Mouse (Mus musculus) stomach, postnatal 0 days (tissue): Measurements from ENCODE around the gene Oit1. TPM values are rescaled to one million over a fixed set of nuclear protein-coding genes. Genes with fewer than 3 reads are reported as not detected.

Experiments
- ATAC-seq: fragments of 200-750 bp; cut with Nextera tagmentation; 2 replicates; pipeline ENCODE4 v1.8.0; 2017; ENCODE audit not compliant: low FRiP score, low TSS enrichment
- DNase-seq: peaks from one replicate; pipeline ENCODE4 v3.0.0-alpha.2; 2016; ENCODE audit warnings: low spot score
- H3K27ac ChIP-seq: fragments of 300-500 bp; sonication (generic); replicated peaks from 2 replicates; pipeline ENCODE4 v1.5.1; 2014; ENCODE audit warnings: mild to moderate bottlenecking, control low read depth
- H3K27me3 ChIP-seq: fragments of 300-500 bp; sonication (generic); 2 replicates; pipeline ENCODE4 v1.6.1; 2014; ENCODE audit warnings: low read length; ENCODE audit not compliant: control insufficient read depth, insufficient read depth
- H3K36me3 ChIP-seq: fragments of 300-500 bp; sonication (generic); 2 replicates; pipeline ENCODE4 v1.6.1; 2014; ENCODE audit warnings: low read length, mixed read lengths; ENCODE audit not compliant: control insufficient read depth, insufficient read depth
- H3K4me1 ChIP-seq: fragments of 300-500 bp; sonication (generic); replicated peaks from 2 replicates; pipeline ENCODE4 v1.6.1; 2014; ENCODE audit warnings: antibody characterized with exemption; ENCODE audit not compliant: control insufficient read depth, insufficient read depth
- H3K4me2 ChIP-seq: fragments of 300-500 bp; sonication (generic); replicated peaks from 2 replicates; pipeline ENCODE4 v1.6.1; 2014; ENCODE audit warnings: low read depth, mild to moderate bottlenecking, control low read depth, moderate library complexity
- H3K4me3 ChIP-seq: fragments of 300-500 bp; sonication (generic); 2 replicates; pipeline ENCODE4 v1.5.1; 2014; ENCODE audit warnings: low read depth, low read length, control low read depth
- H3K9ac ChIP-seq: fragments of 300-500 bp; sonication (generic); 2 replicates; pipeline ENCODE4 v1.6.1; 2014; ENCODE audit warnings: mild to moderate bottlenecking, low read length, control low read depth, mixed read lengths
- H3K9me3 ChIP-seq: fragments of 300-500 bp; sonication (generic); 2 replicates; pipeline ENCODE4 v1.6.1; 2016; ENCODE audit warnings: low read length; ENCODE audit not compliant: control insufficient read depth
- CTCF ChIP-seq: IDR thresholded peaks from 2 replicates; pipeline ENCODE4 v1.5.1; 2016; ENCODE audit warnings: antibody characterized with exemption, low read depth, mild to moderate bottlenecking, moderate library complexity
- EP300 ChIP-seq: optimal IDR thresholded peaks from 2 replicates; pipeline ENCODE3; 2016; ENCODE audit warnings: antibody characterized with exemption
- WGBS: fragments of 180-500 bp; shearing (Covaris S2); extraction: QIAGEN DNeasy Blood & Tissue Kit; methylation state at CpG from one replicate; pipeline ENCODE4 v1.1.7; 2014; 5-methylcytosine and 5-hydroxymethylcytosine counted together
- polyA plus RNA-seq: library from polyadenylated mRNA; unstranded; fragments of >200 nt; fragmentation: Nextera tagmentation; extraction: Ambion mirVana; gene quantifications from 2 replicates; pipeline ENCODE4 v1.2.1, GENCODE M21; 2015

Oit1 gene
- polyA plus RNA-seq, 1 experiment from 2014 or later, result 57.9 TPM

- H3K4me1 ChIP-seq, result no peaks in the 10 kb centered on the region
Observed at GRCm38 (mm10) chr14:8345566-8345965, 33.0 kb downstream of the Oit1 start.

GRCm38 (mm10) chr14:8342509-8343106 lies 35.9 kb downstream of the Oit1 start:
- Histone ChIP-seq H3K27me3 (no peaks in the 10 kb centered on the region), H3K4me3 (no peak overlapping the region), H3K9ac (no peak overlapping the region), H3K36me3 (no peaks in the 10 kb centered on the region), H3K9me3 (no peaks in the 10 kb centered on the region), H3K4me2 (no peak overlapping the region), H3K4me1 (no peaks in the 10 kb centered on the region), H3K27ac (no peak overlapping the region)
- TF ChIP-seq CTCF (no peak), EP300 (no peak)
- whole genome bisulfite sequencing, result 57% methylated on average over 5 of the region's 5 CpGs
- ATAC-seq, result no peak
- no peak for DNase-seq

More at GRCm38 (mm10) chr14:8345566-8345965, 33.0 kb downstream of the Oit1 start:
- H3K4me2 ChIP-seq, result no peak overlapping the region
- WGBS, result 80% methylated on average over 4 of the region's 4 CpGs
- H3K9me3 ChIP-seq, result no peaks in the 10 kb centered on the region
- H3K27ac ChIP-seq, result no peak overlapping the region
- DNase-seq (no peak), ATAC-seq (no peak)
- no peaks in the 10 kb centered on the region for H3K36me3 ChIP-seq
- no peak overlapping the region for H3K9ac ChIP-seq
- no peak for TF ChIP-seq CTCF
- no peak for TF ChIP-seq EP300
- H3K4me3 ChIP-seq, result no peak overlapping the region
- no peaks in the 10 kb centered on the region for H3K27me3 ChIP-seq

DNA sequence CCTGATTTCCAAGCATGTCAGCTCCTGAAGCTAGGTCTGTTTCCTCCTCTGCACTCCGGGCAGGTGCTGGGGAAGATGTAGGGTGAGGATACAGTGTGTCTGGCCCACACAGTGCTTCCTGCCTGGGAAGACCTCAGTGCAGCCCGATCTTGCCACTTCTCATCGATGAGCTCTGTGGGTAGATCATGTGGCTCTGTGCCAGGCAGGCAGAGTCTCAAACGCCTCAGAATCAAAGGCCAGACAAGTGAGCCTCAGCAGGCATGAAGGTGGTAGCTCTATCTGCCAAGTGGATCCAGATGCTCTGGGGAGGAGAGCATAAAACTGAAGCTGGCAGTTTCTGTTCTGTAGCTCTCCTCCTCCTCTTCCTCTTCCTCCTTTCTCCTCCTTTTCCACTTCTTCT lies 38.3 kb downstream of the Oit1 start:
- Histone ChIP-seq H3K27me3 (no peaks in the 10 kb centered on the region), H3K27ac (no peak overlapping the region), H3K9me3 (no peaks in the 10 kb centered on the region), H3K4me3 (no peak overlapping the region), H3K4me1 (no peaks in the 10 kb centered on the region), H3K9ac (no peak overlapping the region), H3K36me3 (no peaks in the 10 kb centered on the region), H3K4me2 (no peak overlapping the region)
- WGBS, result 63% methylated on average over 4 of the region's 4 CpGs
- DNase-seq, result no peak
- no peak for ATAC-seq
- TF ChIP-seq EP300 (no peak), CTCF (no peak)

GRCm38 (mm10) chr14:8335947-8336346 lies 42.6 kb downstream of the Oit1 start:
- no peaks in the 10 kb centered on the region for H3K9me3 ChIP-seq
- DNase-seq (no peak), ATAC-seq (no peak)
- no peak overlapping the region for H3K27ac ChIP-seq
- H3K9ac ChIP-seq, result no peak overlapping the region
- H3K4me3 ChIP-seq, result no peak overlapping the region
- H3K4me2 ChIP-seq, result no peak overlapping the region
- TF ChIP-seq CTCF (no peak), EP300 (no peak)
- H3K36me3 ChIP-seq, result no peaks in the 10 kb centered on the region
- no peaks in the 10 kb centered on the region for H3K4me1 ChIP-seq
- H3K27me3 ChIP-seq, result no peaks in the 10 kb centered on the region
- WGBS, result 31% methylated on average over 10 of the region's 10 CpGs

DNA sequence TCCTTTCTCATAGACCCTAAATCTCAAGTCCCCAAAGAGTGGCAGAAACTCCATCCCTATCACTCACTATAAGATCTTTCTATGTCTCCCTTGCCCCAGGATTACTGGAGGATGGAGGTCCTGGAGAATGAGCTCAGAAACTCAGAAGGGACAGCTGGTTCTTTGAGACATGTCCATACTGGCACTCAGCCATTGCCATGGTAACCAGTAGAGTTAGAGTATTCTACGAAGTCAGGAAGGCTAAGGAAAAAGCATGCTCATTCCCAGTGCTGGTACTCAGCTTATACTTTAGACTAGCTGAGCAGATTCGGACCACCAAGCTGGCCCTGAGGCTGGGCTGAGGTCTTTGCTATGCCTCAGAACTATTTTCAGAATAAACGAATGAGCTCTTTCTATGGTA lies 44.0 kb downstream of the Oit1 start:
- H3K4me1 ChIP-seq, result no peaks in the 10 kb centered on the region
- H3K9me3 ChIP-seq, result no peaks in the 10 kb centered on the region
- no peak for DNase-seq
- H3K27me3 ChIP-seq, result no peaks in the 10 kb centered on the region
- WGBS, result 60% methylated on average over 3 of the region's 3 CpGs
- H3K4me3 ChIP-seq, result no peak overlapping the region
- no peak overlapping the region for H3K9ac ChIP-seq
- TF ChIP-seq EP300, result no peak
- TF ChIP-seq CTCF, result no peak
- no peak overlapping the region for H3K4me2 ChIP-seq
- no peaks in the 10 kb centered on the region for H3K36me3 ChIP-seq
- ATAC-seq, result no peak
- H3K27ac ChIP-seq, result no peak overlapping the region

- Histone ChIP-seq H3K4me1 (no peaks in the 10 kb centered on the region), H3K27ac (no peak overlapping the region), H3K4me3 (no peak overlapping the region), H3K4me2 (no peak overlapping the region), H3K36me3 (no peaks in the 10 kb centered on the region), H3K27me3 (no peaks in the 10 kb centered on the region), H3K9ac (no peak overlapping the region), H3K9me3 (no peaks in the 10 kb centered on the region)
- 81% methylated on average over 11 of the region's 11 CpGs for WGBS
- no peak for TF ChIP-seq CTCF
- no peak for TF ChIP-seq EP300
- DNase-seq (no peak), ATAC-seq (no peak)
Observed at GRCm38 (mm10) chr14:8332314-8333252, 46.0 kb downstream of the Oit1 start.
